Mouse (Mus musculus): ENCODE measurements at regions not wholly inside any gene's neighbourhood (a gene's known extent, or its start where the extent isn't known, plus 50 kb on each side); places are given as distances from the start of the nearest gene placed in this dataset.

GRCm38 (mm10) chr4:152975012-152975675 lies 497.5 kb upstream of the Kcnab2 start:
- no peak for ATAC-seq (ENCODE audit: extremely low read depth, insufficient number of reproducible peaks, low FRiP score, poor library complexity, severe bottlenecking)

DNA sequence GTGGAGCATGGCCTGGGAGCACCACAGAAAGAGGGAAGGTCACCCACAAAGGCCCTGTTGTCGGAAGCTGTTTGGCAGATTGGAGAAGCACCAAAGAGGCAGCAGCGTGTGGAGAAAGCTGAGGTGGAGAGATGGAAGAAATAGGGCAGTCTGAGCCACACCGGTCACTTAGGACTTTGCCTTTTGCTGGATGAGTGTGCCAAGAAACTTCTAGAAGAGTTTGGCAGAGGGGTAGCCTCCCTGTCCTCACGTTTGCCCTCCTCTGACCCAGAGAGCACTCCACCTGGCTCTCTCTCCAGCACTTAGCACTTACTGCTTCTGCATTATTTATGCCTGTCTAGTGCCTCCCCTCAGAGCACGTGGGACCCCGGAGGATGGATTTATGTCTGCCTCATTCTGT lies 485.3 kb upstream of the Kcnab2 start:
- ATAC-seq (ENCODE audit: extremely low read depth, insufficient number of reproducible peaks, low FRiP score, poor library complexity, severe bottlenecking): no peak

- no peak for ATAC-seq (ENCODE audit: extremely low read depth, insufficient number of reproducible peaks, low FRiP score, poor library complexity, severe bottlenecking)
Measured at GRCm38 (mm10) chr4:152962165-152962564, 484.5 kb upstream of the Kcnab2 start.

GRCm38 (mm10) chr4:152961677-152962076 lies 484.0 kb upstream of the Kcnab2 start:
- no peak for ATAC-seq (ENCODE audit: extremely low read depth, insufficient number of reproducible peaks, low FRiP score, poor library complexity, severe bottlenecking)

- ATAC-seq (ENCODE audit: extremely low read depth, insufficient number of reproducible peaks, low FRiP score, poor library complexity, severe bottlenecking): no peak
Measured at GRCm38 (mm10) chr4:152959627-152960230, 482.1 kb upstream of the Kcnab2 start.

DNA sequence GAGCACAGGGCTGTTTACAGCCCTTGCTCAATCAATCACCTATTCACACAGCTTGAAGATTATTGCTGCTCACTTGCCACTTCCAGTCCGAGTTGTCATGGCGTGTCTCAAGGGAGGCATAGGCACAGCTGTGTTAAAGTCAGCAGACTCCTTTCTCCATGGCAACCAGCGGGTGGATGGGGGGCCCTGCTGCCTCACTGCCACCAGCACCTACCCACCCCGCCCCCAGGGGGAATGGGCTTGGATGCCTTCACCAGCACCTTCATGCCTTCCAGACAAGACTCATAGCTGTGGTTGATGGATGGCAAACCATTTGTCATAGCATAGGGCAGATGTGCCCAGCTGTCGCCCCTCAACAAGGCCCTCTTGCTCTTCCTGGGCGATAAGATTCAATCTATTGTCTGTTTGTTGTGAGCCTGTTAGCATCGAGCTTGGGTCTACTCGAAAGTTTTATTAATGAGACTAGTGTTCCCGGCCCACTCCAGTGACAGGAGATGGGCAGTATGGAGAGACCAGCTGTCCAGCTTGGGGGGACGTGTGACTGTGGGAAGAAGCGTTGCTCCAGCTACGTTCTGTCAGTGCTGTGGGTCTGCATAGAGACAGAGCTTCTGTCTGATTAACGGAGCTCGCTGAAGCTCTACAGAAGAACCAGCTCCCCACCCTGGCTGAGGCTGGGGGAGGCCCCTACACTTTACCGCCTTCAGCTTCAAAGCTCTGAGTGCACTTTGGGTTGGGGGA lies 475.7 kb upstream of the Kcnab2 start:
- ATAC-seq (ENCODE audit: extremely low read depth, insufficient number of reproducible peaks, low FRiP score, poor library complexity, severe bottlenecking): no peak

GRCm38 (mm10) chr4:152948956-152949355 lies 471.3 kb upstream of the Kcnab2 start:
- ATAC-seq (ENCODE audit: extremely low read depth, insufficient number of reproducible peaks, low FRiP score, poor library complexity, severe bottlenecking): no peak

DNA sequence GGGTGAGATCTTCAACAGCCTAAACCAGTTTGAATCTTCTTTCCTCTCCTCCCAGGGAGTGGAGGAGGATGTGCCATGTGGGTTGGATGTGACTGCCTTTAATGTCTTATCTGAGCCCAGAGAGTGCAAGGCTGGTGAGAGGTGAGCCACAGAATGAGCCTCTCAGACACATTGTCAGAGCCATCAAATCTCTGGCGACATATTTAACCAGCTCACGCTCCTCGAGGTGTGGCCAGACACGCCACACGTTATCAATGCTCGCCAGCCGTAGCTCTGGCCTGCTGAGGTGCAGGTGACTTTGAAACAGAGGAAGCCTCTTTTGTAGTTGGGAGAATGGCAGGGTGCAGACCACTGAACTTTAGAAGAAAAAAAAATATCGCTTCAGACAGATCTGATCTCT lies 463.5 kb upstream of the Kcnab2 start:
- no peak for ATAC-seq (ENCODE audit: extremely low read depth, insufficient number of reproducible peaks, low FRiP score, poor library complexity, severe bottlenecking)

GRCm38 (mm10) chr4:152936614-152937013 lies 458.9 kb upstream of the Kcnab2 start:
- ATAC-seq (ENCODE audit: extremely low read depth, insufficient number of reproducible peaks, low FRiP score, poor library complexity, severe bottlenecking): no peak

DNA sequence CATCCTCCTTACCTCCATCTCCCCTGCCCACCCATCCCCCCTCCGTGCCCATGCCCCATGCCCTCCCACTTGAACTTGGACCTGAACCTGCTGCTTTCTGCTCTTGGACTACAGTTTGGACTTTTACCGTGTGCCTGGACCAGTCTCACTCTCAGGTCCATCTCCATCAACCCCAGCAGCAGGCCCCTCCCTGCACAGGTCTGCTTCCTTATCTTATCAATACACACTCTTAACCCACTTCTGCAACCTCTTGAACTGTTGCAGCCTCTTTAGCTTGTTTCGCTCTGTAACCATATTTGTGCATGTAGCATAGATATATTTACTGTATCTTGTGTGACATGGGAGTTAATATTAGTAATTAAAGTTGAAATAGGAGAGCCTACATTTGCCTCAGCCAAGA lies 457.8 kb upstream of the Kcnab2 start:
- no peak for ATAC-seq (ENCODE audit: extremely low read depth, insufficient number of reproducible peaks, low FRiP score, poor library complexity, severe bottlenecking)

DNA sequence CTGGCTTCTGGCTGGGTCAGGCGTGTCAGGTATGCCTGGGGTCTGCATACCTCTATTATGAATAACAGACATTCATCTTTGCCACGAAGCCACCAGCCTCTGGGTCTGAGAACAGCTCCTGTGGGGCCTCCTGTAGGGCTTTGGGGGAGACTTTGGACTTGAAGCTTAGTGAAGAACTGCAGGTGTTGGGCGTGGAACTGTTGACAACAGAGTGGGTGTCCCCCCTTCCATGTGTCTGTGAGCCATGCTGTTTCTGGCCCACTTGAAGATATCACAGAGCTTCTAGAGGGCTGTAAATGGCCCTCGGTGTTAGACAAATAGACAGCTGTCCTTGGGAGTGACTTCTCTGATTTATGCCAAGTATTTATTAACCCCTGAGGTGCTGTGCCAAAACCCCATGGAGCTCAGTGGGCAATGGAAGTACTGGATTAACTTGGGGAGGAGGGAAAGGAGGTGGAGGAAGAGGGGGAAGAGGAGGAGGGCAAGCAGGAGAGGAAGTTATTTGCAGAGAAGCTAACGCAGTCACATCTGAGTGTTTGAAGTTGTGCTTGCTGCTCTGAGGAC lies 450.8 kb upstream of the Kcnab2 start:
- ATAC-seq (ENCODE audit: extremely low read depth, insufficient number of reproducible peaks, low FRiP score, poor library complexity, severe bottlenecking): no peak

- no peak for ATAC-seq (ENCODE audit: extremely low read depth, insufficient number of reproducible peaks, low FRiP score, poor library complexity, severe bottlenecking)
Measured at GRCm38 (mm10) chr4:152920261-152920660, 442.6 kb upstream of the Kcnab2 start.

DNA sequence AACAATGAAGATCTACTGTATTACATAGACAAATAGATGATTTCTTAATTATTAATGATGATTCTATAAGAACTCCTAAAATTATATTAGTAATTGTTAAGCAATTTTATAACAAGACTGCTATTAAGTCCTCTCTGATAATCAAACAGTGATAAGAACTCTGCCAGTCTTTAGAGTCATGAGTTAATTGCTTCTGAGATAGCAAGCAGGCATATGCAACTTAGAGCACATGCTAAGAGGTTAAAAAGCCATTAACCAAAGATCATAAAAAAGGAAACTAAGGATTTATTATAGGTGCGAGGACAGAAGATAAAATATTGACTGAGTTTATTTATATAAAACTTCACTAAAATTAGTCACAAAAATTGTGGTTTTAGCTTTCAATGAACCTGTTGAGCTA lies 442.2 kb upstream of the Kcnab2 start:
- no peak for ATAC-seq (ENCODE audit: extremely low read depth, insufficient number of reproducible peaks, low FRiP score, poor library complexity, severe bottlenecking)

GRCm38 (mm10) chr4:152916576-152916975 lies 438.9 kb upstream of the Kcnab2 start:
- no peak for ATAC-seq (ENCODE audit: extremely low read depth, insufficient number of reproducible peaks, low FRiP score, poor library complexity, severe bottlenecking)

DNA sequence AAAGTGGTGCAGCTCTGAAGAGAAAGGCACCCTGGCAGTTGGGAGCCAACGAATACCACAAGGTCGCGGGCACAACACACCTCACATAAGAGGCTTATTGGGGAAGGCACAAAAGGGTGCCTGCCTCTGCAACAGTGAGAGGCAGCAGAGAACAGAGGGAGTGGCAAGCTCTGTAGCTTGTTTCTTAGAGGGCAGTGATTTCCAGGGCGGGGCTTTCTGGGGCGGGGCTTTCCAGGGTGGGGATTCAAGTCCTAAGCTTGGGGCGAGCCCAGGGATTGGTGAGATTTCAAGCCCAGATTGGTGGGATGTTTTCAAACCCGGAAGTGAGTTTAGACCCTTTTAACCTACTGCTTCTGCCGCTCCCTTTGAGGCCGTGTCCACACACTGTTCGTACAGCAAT lies 435.8 kb upstream of the Kcnab2 start:
- no peak for ATAC-seq (ENCODE audit: extremely low read depth, insufficient number of reproducible peaks, low FRiP score, poor library complexity, severe bottlenecking)

DNA sequence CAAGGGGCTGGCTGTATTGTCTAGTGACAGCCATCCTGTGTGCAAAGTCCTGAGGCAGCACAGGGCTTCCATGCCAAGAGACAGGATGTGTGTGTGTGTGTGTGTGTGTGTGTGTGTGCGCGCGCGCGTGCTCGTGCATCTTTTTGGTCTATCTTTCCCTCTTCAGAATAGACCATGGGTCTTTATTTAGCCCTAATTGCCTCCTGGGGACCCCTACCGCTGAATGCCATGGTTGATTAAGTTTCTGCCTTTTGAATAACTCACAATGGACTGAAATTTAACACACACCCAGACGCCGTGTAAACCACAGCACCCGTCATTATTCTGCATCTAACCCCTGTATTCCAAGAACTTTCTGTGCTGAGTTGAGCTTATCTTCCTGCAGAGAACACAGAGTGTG lies 435.2 kb upstream of the Kcnab2 start:
- no peak for ATAC-seq (ENCODE audit: extremely low read depth, insufficient number of reproducible peaks, low FRiP score, poor library complexity, severe bottlenecking)

DNA sequence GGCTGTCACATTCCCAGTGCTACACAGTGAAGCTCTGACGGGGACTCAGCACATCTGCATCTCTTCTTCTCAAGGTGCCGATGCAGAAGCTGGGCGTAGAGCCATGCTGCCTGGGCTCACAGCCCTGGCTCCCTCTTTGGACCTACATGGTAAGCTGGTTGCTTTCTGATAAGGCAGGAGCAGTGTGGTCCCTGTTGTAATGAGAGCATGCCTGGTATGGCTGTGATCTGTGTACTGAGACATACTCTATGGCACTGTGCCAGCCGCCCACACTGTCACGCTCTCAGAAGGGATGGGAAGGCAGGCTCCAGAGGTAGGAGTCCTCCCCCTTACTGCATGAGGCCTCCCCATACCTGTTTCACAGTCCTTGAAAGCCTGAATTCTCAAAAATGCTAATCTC lies 430.6 kb upstream of the Kcnab2 start:
- no peak for ATAC-seq (ENCODE audit: extremely low read depth, insufficient number of reproducible peaks, low FRiP score, poor library complexity, severe bottlenecking)

DNA sequence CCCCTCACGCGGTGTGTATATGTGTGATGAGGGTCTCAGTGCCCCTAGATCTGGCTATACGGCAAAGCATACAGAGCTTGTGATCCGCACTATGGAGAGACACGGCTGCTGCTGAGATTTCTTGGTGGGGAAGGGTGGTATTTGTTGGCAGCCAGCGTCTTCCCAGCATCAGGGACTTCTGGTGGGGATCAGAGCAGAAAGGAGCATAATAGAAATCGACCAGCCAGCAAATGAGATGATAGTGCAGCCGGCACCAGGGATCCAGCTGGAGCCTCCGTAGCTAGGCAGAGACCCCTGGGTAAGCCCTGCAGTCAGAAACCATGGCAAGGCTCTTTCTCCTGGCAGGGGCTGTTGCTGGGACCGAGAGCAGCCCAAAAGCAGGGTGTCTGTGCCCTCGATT lies 425.2 kb upstream of the Kcnab2 start:
- no peak for ATAC-seq (ENCODE audit: extremely low read depth, insufficient number of reproducible peaks, low FRiP score, poor library complexity, severe bottlenecking)

- no peak for ATAC-seq (ENCODE audit: extremely low read depth, insufficient number of reproducible peaks, low FRiP score, poor library complexity, severe bottlenecking)
Measured at GRCm38 (mm10) chr4:152900049-152900448, 422.4 kb upstream of the Kcnab2 start.

GRCm38 (mm10) chr4:152895076-152895475 lies 417.4 kb upstream of the Kcnab2 start:
- ATAC-seq (ENCODE audit: extremely low read depth, insufficient number of reproducible peaks, low FRiP score, poor library complexity, severe bottlenecking): no peak
